Mouse (Mus musculus) myocyte (in vitro differentiated cells): ENCODE measurements at regions not wholly inside any gene's neighbourhood (a gene's known extent, or its start where the extent isn't known, plus 50 kb on each side); places are given as distances from the start of the nearest gene placed in this dataset.

Source experiments
- CEBPB ChIP-seq: IDR thresholded peaks from 2 replicates; pipeline ENCODE4 v1.6.1; 2011; ENCODE audit warnings: mild to moderate bottlenecking, moderate library complexity; ENCODE audit not compliant: poor library complexity, insufficient read depth, severe bottlenecking
- E2F4 ChIP-seq: IDR thresholded peaks from one replicate; pipeline ENCODE4 v1.6.1; 2011; ENCODE audit warnings: mild to moderate bottlenecking, control low read depth, moderate library complexity; ENCODE audit not compliant: insufficient read depth
- MAX ChIP-seq: IDR thresholded peaks from one replicate; pipeline ENCODE4 v1.6.1; 2011; ENCODE audit warnings: low read depth, mild to moderate bottlenecking, control low read depth
- MYOD1 ChIP-seq, 3 experiments: IDR thresholded peaks; one replicate each; pipeline ENCODE4 v1.6.1; 2011; ENCODE audit warnings: control low read depth in 2 of 3, low read depth in 2 of 3, mild to moderate bottlenecking in 2 of 3, moderate library complexity in 1 of 3; ENCODE audit not compliant: insufficient read length in 2 of 3, control insufficient read depth in 1 of 3
- MYOG ChIP-seq, 3 experiments: IDR thresholded peaks; one replicate each; pipeline ENCODE4 v1.6.1; 2011; ENCODE audit warnings: control low read depth in 2 of 3, low read depth in 2 of 3, mild to moderate bottlenecking in 2 of 3; ENCODE audit not compliant: insufficient read length in 2 of 3, control insufficient read depth in 1 of 3, insufficient read depth in 1 of 3
- POLR2A ChIP-seq: IDR thresholded peaks from one replicate; pipeline ENCODE4 v1.6.1; 2011; ENCODE audit warnings: low read depth, mild to moderate bottlenecking, control low read depth, moderate library complexity; ENCODE audit not compliant: insufficient read length
- POLR2AphosphoS2 ChIP-seq: IDR thresholded peaks from one replicate; pipeline ENCODE4 v1.6.1; 2011; ENCODE audit warnings: low read depth, control low read depth; ENCODE audit not compliant: insufficient read length
- SRF ChIP-seq: IDR thresholded peaks from one replicate; pipeline ENCODE4 v1.6.1; 2011; ENCODE audit warnings: low read depth; ENCODE audit not compliant: control insufficient read depth, insufficient read length
- TCF12 ChIP-seq: IDR thresholded peaks from one replicate; pipeline ENCODE4 v1.6.1; 2011; ENCODE audit warnings: mild to moderate bottlenecking, control low read depth; ENCODE audit not compliant: poor library complexity, insufficient read depth, severe bottlenecking
- TCF3 ChIP-seq: IDR thresholded peaks from one replicate; pipeline ENCODE4 v1.6.1; 2011; ENCODE audit warnings: low read depth, control low read depth; ENCODE audit not compliant: insufficient read length
- USF1 ChIP-seq: IDR thresholded peaks from one replicate; pipeline ENCODE4 v1.6.1; 2011; ENCODE audit warnings: low read depth, mild to moderate bottlenecking, control low read depth, moderate library complexity

DNA sequence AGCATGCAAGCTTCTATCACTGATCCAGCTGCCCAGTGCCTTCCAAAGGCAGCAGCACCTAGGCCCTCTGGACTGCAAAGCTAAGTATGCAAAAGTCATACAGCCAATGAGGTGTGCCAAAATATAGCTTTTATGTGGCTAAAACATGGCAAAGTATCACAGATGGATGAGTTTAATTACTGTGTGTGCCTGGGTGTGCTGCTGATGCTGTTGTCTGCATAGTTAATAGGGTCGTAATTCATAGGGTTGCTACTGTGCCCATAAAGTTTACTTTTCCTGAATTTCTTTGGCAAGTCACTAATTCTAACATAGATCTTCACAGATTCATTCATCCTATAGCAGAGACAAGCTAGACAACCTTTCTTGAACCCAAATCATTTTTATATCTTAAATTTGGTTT lies 93.1 kb upstream of the Trpm1 start:
- TF ChIP-seq E2F4 = no peak
- TF ChIP-seq TCF3 = no peak
- TF ChIP-seq SRF = no peak
- no peak for TF ChIP-seq POLR2A
- TF ChIP-seq TCF12 = no peak
- no peak for TF ChIP-seq MYOD1 (IDR thresholded peaks at IDR 0.05; ENCODE audit: control insufficient read depth in 1 of 3, insufficient read length in 2 of 3, low read depth in 2 of 3)
- no peak for TF ChIP-seq MYOG (IDR thresholded peaks at IDR 0.05; ENCODE audit: control insufficient read depth in 1 of 3, insufficient read depth in 1 of 3, insufficient read length in 2 of 3, low read depth in 2 of 3)
- TF ChIP-seq CEBPB = no peak
- no peak for TF ChIP-seq POLR2AphosphoS2
- TF ChIP-seq USF1 = no peak
- TF ChIP-seq MAX = no peak
